Mouse (Mus musculus) testis, postnatal 14 days (tissue): ENCODE measurements around the gene Acyp1.

ENCODE experiments used
- DNase-seq: peaks from one replicate; pipeline ENCODE4 v3.0.0; 2021; ENCODE audit warnings: low spot score

The Acyp1 gene

DNA sequence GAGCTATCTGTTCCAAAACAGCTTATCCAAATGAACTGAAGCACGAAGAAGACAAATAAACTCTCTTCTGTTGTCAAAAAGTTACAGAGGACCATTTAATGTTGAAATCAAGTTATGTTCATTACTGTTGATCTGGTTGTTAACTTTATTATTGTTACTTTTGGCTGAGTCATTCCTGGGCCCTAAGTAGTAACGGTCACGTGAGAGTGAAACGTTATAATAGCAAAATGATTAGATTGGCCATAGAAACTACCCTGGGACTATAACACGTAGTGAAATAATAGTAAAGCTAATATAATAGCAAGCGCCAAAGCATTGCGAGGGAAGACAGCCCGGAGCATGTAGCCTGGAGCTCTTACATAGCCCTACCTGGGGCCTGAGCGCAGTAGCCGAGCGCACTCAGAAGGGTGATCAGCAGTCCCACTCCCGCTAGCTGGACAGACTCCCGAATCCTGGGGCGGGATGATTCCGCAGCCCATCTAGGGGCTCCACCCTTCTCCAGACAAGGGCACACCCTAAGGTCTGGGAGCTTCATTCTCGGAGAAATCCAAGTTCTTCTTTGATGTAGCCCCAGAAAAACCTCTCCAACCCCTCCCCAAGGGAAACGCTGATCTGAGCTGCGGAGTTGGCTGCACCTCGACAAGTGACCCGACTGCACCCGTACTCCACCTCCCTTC lies at the start of gene Acyp1:
Gene Acyp1 (minus strand): TSS at position 630 of the 677 bp plus-strand sequence.
- peak; percentile 55 for DNase-seq

DNA sequence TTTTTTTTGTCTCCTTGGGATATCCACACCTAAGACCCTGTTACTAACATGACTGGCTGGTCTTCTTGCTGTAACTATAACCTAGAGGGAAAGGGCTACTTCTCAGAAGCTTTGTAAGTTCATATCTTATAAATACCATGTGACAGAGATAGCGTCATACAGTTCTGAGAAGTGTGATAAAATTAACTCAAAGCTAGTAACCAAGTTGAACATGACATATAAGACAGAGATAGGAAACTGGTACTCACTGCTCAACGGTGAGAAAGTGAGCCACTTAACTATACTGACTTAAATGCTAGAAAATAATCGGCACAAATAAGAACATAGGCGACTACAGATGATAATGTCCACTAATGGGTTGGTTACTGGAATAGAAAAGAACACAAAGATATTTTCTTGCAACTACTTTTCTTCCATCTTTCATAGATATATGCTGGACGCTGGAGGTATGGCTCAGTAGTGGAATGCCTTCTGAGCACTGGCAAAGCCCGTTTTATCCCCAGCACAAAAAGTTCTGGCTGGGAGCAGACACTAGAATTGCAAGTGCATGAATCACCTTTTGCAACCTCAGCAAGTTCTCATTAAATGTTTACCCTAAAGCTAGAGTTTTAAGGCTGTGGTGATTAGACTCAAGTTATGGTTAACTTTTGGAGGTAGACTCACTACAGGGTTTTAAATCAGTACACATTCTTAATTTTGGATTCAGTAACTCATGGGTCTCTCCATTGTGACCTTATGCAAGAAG lies 49.5 kb upstream of the Acyp1 start:
- no peak for DNase-seq

DNA sequence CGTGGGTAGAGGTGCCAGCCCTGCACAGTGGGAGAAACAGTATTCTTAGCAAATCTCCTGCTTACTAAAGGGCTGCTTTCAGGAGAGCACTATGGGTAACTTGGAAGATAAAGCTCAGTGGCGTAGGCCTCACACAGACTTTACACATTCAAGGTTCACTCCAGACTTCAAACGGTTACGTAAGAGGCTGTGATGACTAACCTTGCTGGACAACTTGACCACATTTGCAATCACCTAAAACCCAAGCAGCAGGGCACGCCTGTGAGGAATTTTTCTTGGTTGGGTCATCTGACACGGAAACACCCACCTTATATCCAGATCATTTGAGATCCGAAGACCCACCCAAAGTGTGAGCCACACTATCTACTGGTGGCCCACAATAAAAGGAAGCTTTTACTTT lies 41.9 kb upstream of the Acyp1 start:
- DNase-seq: no peak

DNA sequence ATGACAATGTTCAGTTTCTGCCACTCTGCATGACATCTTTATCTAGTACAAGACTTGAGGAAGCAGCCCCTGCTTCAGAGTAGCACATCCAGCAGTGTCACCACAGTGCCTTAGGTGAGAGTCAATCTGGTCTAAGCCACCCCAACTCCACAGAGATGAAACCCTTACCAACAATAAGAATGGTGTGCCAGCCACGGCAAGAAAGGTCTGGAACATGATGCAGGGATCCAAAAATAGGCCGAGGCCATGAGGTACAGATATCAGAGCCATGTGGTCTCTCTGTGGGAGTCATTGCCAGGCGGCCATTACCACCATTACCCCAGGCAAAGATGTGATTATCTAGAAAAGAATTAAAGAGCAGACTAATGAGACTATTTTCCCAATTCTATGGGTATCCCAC lies 20.4 kb upstream of the Acyp1 start:
- DNase-seq: no peak

DNA sequence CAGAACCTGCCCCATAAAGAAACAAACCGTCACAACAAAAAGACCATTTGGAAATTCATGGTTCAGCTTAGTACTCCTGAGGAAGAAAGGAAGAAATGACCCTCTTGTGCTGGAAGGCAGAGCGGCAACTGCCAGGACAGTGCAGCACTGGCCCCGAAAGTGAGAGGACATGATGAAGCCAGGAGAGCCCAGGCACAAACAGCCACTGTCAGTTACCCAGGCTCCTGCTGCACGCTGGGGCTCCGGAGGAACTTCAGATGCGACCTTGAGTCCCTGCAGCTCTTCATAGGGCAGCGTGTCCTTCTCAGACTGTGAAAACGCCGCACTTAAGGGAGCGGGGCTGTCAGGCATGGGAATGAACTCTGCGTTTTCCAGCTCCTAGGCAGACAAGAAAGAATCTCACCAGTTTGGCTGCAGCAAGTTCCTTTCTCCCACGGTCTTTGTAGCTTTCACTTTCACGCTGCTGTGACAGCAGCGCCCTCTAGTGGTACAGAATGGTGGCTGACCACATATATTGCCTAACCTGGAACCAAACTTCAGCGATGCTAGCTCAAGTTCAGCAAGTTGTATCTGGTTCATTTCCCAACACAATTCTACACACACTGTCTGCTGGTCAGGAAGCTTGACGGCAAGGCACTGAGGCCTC lies 17.1 kb upstream of the Acyp1 start:
- peak; percentile 64 for DNase-seq

DNA sequence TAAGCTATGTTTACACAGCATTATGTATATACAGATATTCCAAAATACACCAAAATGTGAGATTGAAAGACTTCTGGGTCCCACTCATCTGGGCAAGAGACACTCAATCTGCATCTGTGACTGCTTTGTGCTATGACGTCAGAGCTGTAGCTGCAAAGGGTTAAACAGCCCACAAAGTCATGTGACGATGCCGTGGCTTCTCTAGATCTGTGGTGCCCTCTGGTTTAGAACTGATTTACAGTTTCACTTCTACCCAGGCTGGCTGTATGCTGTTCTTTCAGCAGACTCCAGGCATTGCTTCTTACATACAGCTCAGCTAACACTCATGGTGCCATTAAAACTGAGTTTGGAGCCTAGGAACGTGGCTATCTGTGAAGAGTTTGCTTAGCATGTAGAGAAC lies 16.5 kb upstream of the Acyp1 start:
- DNase-seq: no peak

DNA sequence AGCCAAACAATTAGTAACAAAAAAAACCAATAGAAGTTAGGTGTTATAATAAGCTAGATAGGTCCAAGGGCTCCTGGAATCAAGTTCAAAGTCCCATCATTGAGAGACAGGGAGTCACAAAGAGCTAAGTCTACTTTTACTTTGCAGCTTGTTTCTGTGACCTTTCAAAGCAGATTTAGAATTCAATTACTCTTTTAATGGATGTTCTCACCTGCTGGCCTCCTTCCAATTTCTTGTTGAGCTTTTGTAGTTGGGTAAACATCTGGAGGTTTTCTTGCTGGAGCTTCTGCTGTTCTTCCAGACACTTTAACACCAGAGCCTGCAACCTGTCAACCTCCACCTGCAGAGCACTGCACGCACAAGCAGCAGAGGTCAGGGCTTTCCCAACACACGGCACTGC lies 15.0 kb upstream of the Acyp1 start:
- no peak for DNase-seq

DNA sequence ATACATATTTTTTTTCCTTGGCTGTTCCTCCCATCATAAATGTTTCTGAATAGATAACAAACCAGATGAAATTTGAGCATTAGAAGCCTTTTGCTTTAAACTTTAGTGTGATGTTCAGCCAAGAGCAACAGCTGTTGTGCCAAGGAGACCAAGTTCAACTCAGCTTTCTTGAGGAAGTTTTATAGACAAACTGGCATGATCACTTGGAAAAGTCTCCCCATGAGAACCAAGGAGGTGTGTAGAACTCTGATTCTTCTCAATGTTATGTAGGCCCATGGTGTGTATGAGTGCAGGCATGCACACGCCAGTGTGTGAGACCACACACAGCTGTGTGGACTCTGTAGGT lies 10.6 kb upstream of the Acyp1 start:
- DNase-seq: no peak

DNA sequence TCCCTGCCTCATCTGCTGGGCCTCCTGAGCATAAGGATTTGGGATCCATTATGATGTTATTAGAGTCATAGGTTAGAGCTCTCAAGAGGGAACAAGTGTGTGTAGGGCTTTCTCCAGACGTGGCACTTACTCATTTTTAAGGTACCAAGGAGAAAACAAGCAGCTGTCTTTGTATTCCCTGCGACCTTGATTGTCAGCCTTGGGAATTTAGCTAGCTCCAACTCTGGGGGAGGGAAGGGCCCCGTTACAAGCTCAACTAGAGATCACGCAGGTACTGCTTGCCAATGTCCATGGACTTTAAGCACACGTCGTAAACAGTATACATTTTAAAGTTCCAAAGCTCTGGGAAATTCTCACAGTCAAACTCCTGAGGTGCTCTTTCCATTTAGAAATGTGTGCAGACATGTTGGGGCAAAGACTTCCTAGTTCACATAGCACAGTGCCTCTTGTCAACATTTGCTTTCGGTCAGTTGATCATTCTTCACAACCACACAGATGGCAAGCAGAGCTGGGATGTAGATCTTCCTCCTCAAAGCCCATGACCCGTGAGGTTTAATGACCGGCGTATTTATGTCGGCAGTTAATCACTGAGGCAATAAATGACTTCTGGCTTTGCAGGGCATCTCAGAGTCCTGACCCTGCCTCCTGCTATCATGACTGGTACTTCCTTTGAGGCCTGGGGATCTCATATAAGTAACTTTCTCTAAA lies 10.0 kb upstream of the Acyp1 start:
- no peak for DNase-seq

DNA sequence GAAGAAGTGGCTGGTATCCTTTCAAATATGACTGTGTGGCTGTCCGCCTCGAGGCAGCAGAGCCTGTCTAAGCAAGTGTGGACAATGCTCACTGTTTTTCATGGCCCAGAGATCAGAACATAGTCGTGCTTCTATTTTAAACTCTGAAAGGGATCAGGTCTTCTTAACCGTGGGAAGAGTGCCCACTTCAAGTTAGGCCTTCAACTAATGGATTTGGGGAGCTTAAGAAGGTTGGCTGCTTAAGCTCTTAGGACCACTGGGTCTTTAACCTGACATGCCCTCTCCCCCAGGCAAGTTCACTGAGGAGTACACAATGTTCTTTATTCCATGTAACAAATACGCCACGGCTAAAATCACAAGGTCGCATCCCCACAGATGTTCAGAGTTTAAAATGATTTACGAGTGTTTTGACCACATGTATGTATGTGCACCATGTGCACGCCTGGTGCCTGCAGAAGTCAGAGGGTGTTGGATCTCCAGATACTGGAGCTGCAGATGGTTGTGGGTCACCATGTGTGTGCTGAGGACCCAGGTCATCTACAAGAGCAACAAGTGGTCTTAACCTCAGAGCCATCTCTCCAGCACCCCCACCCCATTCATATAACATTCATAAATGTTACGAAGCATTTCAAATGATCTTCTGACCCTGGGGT lies 9.2 kb upstream of the Acyp1 start:
- no peak for DNase-seq

DNA sequence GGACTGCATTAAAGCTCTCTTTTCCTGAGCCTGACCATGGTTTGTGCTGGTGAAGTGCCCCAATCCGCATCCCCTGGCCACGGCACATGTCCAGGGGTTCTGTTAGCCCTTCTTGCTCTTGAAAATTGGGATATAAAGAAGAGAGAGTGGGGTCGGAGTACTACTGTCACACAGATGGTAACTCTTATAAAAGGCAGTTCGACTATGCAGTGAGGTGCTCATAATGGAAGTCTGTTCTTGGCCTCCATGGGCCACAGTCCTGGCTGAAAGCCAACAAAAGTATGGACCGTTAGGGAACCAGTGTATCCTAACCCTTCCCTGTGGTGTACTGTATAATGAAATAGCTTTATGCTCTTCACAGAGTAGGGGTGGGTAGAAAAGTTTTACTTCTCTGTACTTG lies 8.7 kb upstream of the Acyp1 start:
- no peak for DNase-seq

DNA sequence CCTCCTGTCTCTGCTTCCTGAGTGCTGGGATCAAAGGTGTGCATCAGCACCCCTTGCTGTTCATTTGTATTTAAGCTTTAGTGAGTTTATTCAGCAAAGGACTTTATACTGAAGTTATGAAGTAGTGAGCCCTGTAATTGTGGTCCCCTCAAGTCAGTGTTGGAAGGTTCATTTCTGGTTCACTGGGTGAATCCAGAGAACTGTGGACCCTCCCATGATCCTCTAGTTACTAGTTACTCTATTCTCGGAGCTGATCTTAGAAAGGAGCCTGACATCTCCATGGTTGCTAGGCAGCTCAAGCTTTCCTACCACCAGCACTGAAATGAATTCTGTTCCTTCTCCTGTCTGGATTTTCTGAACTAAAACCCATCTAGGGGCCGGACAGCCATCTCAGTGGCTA lies 7.3 kb upstream of the Acyp1 start:
- DNase-seq: no peak

DNA sequence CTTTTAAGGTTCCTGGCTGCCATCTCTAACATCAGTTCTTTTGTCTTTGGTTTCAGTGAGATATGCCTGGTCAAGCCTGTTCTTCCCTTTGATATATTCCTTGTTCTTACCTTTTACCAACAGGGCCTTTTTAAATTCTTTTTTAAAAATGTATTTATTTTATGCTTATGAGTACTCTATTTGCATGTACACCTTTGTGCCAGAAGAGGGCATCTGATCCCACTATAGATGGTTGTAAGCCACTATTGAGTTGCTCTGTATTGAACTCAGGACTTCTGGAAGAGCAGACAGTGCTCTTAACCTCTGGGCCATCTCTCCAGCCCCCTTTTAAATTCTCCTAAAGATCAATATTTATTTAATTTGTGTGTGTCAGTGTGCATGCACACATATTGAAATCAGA lies 4.7 kb upstream of the Acyp1 start:
- DNase-seq: no peak

DNA sequence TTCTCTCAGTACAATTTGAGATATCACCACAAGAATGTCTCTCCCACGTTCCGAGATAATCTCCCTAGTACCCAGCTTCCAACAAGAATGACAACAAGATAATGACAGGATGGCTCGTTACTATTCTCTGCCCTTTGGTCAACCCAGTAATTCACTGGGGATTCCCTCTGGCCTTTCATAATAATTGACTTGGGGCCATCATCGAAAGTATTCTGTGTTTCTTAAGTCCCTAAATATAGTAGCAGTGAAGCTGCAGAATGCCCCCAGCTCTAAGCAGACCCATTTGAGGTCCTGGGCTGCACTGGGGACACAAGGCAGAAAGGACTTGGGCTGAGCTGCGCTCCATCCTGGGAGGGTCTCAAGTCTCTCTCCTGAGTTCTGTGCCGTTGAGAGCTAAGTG lies 4.0 kb upstream of the Acyp1 start:
- DNase-seq: no peak

DNA sequence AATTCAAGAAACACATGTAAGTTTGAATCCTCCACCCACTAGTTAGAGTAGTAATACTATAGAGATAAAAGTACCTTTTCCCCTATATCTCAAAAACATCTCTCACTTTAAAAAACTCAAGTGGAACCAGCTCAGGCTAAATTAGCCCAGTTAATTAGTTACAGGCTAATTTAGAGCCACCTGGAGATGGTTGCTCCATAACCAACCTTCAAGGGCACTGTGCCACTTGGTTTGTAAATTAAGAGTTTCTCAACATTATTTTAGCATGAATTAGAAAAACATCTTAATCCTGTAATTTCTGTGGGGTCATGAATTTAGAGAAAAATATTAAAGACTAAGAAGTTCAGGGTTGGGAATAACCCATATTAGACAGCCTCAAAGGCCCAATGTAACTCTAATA lies 3.3 kb upstream of the Acyp1 start:
- no peak for DNase-seq

DNA sequence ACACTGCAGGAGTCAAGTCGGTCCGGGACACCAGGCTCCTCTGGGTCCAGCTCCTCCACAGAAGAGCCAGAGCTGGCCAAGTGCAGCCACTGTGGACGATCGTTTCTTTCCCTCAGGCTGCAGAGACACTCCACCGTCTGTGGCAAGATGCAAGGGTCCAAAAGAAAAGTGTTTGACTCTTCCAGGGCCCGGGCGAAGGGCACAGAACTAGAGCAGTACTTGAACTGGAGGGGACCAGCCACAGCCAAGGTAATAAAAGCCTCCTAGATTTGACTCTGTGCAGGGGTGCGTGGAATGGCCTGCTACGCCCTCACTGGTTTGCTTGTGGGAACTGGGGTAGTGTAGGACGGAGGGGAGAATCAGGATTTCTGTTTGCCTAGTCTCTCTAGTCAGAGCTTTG lies 2.4 kb upstream of the Acyp1 start:
- DNase-seq: no peak

DNA sequence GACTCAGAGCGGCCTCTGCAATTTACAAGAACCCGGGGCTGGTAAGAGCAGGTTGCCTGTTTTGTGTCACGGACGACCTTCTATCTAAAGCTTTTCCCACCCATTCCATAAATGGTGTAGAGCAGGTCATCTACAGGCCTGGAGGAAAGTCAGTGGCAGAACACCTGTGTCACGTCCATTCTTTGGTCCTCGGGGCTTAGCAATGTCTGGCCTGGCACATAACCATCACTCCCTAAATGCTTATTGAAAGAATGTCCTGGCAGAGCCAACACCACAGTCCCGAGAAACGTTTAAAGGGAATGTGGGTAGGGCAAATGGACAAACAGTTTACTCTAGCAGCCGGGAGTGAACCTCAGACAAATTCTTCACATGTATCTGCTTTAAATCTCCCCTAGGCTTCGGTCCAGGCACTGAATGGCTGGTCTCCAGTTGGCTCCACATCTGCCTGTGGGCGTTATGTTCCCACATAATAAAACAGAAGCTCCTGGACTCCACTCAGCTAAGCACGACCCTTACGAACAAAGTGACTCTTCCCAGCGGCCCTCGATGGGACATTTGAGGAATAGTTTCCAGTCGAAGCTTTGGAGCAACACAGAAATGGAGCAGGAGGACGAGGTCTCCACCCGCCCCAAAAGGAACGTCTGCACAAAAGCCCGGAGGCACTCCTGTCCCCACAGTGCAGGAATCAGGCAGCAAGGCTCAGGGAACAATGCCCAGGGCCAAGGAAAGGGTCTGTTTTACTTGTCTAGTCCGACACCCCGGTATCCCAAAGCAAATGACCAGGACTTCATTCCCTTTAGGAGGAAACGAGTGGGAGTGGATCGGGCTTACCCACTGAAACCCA lies 1.1 kb upstream of the Acyp1 start:
- peak; percentile 49 for DNase-seq

DNA sequence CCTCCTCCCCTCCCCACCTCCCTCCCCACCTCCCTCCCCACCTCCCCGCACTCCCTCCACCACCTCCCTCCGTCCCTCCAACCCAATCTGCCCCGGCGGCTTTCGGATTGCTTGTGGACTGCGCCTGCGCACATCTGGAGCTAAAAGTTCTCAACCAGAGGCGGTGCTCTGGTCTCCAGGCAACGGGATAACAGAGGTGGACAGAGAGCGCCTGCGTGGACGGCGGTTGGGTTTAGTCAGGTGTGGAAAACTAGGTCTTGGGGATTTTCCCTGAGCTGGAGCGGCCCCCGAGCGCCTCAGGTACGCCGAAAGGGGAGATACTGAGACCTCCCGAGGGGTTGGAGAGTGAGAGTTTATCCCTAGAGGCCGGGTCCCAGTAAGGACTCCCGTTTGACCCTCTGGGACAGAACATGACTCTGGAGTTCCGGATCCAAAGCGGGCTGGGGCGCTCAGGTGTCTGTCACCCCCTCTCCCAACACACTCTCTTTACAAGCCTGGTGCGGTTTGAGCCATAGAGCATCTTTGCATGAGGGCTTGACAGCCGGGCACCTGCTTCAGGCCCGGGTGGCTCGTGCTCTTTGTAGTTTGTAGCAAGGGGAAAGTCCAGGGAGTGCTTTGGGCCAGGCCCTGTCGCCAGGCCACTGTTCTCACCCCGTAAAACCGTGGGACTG lies 383 bp upstream of the Acyp1 start, which contains the start of gene Zc2hc1c:
Gene Zc2hc1c (plus strand): TSS at position 106 of the 671 bp plus-strand sequence.
- DNase-seq: peak; percentile 89

DNA sequence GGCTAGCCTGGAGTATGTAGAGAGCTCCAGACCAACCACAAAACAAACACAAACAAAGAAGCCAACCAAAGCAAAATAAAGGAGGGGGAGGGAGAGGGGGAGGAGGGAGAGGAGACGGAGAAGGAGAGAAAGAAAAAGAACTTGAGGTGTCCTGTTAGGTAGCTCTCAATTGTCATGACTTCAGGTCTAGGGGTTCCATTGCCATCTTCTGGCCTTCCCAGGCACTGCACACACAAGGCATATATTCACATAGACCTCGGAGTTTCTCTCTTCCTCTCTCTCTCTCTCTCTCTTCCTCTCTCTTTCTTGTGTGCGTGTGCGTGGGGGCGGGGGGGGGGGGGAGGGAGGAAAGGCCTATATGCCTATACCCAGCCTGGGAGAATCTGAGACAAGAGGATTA lies 1.3 kb downstream of the Acyp1 start:
- DNase-seq: no peak

DNA sequence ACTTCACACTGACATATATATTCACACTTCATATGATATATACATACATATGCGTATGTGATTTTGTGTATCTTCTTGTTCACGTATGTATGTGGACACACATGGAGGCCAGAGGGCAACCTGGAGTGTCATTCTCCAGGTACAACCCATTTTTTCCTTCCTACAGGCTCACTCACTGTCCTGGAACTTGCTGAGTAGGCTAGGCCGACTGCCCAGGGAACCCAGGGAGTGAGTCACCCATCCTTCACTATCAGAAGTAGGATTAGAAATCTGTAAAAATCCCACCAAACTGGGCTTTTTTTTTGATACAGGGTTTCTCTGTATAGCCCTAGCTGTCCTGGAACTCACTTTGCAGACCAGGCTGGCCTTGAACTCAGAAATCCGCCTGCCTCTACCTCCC lies 3.2 kb downstream of the Acyp1 start:
- DNase-seq: no peak

DNA sequence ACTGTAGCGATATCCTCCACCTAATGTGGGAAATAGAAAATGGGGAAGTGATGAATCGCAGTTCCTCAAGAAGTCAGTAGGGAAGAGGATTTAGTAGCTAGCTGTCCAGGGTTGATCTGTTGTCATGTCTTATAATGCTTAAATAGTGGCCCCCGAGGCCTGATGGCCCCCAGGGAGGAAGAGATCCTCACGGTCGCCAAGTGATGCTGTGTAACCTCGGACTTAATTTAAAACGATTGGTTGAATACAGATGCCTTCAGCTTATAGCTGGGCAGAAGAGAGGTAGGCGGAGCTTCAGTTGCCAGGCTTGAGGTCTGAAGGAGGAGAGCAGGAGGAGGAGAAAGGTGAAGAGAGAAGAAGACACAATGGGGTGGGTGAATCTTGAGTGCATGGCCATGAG lies 3.9 kb downstream of the Acyp1 start:
- no peak for DNase-seq
